Mouse (Mus musculus): ENCODE results near the gene Zpbp2.
A peak's percentile ranks its signal among the peaks of the same experiment; 100 is the strongest.

Zpbp2 gene

DNA sequence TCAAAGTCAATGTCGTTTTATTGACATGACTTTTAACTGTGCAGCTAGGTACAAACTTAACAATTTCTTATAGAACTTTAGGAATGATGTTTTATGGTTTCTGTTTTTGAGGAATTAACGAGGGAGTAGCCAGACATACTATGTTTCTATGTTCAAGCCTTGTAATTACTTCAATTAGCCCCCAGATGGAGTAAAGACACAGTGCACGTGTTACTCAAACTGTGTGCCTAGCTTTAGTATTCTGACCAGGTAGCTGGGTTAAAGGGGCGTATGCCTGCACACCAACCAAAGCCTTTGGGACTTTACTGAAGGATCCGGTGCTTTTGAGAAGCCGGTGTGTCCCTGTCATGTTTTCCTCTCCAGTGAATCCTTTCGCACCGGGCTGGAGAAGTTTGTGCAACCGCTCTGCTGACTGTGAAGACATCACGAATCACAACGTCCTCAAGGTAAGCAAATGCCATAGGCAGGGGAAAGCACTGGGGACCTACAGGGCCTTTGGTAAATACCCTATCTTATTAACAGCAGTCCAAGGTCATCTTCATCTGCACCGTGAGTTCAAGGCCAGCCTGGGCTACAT is 4.3 kb downstream of the Zpbp2 start:
- DNase-seq (ENCODE audit: low spot score in 2 of 2), result no peak

DNA sequence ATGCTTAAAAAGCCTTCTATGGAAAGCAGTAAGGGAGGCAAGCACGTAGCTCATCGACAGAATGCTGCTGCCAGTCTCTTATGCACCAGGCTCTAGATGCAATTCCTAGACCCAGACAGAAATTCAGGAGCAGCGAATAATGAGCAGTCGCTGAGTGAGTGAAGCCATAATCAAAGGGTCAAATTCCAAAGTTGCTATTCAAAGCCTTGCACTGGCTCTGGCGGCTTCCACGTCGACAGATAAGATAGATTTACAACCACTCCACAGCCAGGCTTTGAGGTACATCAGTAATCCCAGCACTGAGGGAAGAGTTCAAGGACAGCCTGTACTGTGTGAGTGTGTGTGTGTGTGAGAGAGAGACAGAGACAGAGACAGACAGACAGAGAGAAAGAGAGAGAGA is 10.0 kb downstream of the Zpbp2 start:
- no peak for DNase-seq (ENCODE audit: low spot score in 2 of 2)

DNA sequence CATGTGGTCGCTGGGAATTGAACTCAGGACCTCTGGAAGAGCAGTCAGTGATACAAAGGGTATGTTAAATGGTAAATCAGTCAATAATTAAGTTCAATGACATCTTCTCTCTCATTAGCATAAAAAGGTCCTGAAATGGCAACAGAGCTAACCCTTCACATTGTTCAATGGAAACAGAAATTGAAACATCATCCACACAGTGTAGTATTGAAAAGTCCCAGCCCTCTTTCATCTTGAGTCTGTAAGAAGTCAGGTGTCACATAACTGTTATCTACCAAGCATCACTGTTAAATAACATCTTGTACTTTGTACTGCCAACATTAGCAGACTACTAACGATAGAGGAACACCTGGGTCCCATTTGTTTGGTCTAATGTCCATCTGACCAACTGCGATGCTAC is 12.1 kb downstream of the Zpbp2 start:
- no peak for DNase-seq (ENCODE audit: low spot score in 2 of 2)

DNA sequence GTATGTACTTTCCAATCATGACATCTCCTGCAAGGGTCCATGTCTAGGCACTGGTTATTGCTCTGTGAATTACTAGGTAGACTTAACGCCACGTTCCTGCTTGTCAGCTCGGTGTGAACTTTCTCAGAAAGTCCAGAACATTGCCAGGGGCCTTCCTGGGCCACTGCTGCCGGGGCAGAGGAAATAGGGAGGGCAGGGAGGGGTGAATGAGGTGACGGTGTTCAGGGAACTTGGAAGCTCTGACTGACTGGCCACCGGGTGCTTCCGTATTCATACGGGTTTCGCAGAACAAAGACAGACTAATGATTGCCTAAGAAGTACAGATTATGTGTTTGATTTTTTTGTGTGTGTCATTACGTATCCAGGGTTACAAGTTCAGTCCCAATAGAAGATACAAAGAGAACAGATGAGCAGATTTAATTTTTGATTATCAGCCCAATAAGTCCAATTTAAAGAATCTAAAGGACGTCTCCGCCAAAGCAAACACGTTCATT is 13.1 kb downstream of the Zpbp2 start:
- DNase-seq (ENCODE audit: low spot score in 2 of 2), result no peak

- DNase-seq (ENCODE audit: low spot score in 2 of 2), result no peak
Measured at GRCm38 (mm10) chr11:98568326-98568725, 17.4 kb downstream of the Zpbp2 start.

GRCm38 (mm10) chr11:98569461-98569860 is 18.6 kb downstream of the Zpbp2 start:
- DNase-seq (ENCODE audit: low spot score in 2 of 2), result no peak

- DNase-seq (ENCODE audit: low spot score in 2 of 2), result no peak
Measured at GRCm38 (mm10) chr11:98577776-98578175, 26.9 kb downstream of the Zpbp2 start.

DNA sequence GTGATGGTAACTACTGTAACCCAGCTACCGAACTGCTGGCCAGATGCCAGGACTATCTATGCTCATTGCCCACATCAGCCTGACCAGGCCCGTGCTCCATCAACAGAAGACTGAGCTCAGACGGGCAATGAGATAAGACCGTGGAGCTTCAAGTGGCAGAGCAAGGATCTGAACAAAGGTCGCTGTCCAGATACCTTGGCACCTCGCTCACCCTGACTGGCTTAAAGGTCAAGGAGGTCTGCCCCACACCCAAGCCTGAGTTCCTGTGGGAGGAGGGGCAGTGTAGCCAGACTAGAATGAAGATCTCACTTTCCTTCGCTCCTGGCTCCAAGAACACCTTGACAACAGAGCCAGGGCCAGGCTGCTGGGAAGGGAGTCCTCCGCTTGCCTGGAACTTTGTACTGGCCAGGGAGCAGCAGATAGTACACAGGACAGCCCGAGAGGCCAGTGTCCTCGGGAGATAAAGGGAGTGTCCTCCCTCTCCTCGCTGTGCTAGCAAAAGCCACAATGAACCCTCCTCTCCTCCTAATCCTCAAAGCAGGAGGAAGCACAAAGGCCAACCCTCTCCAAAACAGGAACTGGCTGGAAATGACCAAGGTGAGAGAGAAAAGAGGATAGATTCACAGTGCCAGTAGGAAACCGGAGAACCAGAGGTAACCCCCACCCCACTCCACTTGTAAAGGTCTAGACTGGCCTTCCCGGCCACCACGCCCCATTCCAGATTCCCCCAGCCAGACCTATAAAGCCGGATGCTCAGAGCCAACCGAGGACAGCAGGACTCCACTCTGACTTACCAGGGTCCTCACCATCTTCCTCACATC is 29.6 kb downstream of the Zpbp2 start:
- no peak for DNase-seq (ENCODE audit: low spot score in 2 of 2)

DNA sequence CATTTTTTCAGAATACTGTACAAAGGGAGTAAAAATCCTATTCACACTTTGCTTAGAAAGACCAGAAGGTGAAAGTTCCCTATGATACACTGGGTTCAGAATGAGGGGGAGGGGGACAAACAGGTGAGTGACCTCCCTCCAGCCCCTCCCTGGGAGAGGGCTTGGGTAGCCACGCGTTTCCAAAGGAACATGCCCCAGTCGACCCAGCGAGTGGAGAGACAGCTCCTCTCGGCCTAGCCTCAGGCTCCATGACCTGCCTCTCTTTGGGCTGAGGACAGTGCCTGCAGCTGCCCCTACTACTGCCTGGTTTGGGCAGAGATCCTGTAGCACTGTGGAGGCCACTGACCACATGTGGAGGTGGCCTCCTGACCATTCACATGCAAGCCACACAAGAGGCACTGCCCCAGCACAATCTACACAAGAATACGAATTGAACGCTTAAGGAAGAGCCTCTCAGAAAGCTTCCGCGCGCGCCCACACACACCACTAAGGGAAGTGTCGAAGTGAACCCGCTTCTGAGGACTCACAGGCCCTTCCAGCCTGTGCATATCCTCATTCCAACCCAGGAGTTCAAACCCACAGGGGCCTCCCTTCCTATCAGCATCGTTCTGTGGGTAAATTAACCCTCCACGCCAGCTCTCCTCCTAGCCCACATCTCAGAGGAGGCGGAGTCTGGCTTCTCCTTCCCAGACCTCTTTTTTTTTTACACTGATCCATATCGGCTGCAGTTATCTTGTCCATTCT is 30.6 kb downstream of the Zpbp2 start:
- no peak for DNase-seq (ENCODE audit: low spot score in 2 of 2)

DNA sequence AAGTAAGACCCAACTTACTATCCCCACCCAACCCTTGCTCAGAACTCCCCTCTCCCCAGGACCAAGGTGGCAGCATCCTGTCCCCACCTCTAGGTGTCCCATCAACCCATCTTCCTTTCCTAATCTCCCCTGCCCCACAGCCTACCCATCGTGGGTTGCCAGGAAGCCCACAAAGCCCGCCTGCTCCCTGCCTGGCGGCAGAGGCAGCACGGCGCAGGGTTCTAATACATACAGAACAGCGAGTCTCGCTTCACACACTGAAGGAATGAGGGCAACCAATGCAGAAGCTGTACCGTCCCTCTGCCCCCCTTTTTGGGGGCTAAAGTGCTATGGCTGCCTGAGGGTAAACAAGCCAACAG is 31.1 kb downstream of the Zpbp2 start:
- no peak for DNase-seq (ENCODE audit: low spot score in 2 of 2)

DNA sequence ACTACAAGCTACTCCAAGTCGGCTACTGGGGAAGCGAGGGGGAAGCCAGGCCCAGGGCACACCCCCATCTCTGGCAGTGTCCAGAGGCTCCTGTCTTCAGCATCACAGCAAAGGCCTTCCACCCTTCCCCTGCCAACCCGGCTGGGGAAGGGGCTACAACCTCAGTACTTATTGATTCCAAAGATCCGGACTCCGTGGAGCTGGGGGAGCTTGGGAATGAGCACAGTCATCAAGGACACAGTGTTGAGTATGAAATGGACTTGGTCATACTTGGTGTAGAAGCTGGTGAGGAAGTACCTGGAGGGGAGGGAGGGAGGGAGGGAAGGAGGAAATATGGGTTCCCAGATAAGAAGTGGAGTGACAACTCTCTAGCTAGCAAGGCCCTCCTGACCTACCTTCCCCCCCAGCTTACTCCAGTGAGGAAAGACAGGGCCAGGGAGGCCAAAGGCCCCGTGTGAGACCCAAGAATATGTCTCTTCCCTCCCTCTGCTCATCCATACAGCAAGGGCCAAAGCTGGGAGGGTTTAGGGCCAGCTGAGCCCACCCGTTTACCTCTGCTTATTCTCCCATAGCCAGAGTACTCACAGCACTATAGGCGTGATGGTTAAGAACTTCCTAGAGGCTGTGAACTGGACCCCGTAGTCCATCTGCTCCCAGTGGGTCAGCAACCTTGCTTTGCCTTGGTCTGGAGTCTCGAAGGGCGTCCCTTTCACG is 31.8 kb downstream of the Zpbp2 start:
- DNase-seq (ENCODE audit: low spot score in 2 of 2), result no peak

DNA sequence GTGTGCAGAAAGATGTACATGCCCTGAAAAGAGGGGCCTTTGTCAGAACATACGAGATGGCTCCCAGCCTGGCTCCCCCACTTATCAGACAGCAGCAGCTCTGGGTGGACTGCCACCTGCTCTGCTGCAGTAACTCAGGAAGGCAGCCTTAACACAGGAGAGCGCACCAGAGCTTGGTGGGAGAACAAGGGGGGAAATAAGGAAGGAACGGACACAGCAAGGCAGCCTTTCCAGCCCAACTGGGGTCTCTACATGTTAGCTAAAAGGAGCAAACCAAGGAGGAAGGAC is 32.3 kb downstream of the Zpbp2 start:
- no peak for DNase-seq (ENCODE audit: low spot score in 2 of 2)

DNA sequence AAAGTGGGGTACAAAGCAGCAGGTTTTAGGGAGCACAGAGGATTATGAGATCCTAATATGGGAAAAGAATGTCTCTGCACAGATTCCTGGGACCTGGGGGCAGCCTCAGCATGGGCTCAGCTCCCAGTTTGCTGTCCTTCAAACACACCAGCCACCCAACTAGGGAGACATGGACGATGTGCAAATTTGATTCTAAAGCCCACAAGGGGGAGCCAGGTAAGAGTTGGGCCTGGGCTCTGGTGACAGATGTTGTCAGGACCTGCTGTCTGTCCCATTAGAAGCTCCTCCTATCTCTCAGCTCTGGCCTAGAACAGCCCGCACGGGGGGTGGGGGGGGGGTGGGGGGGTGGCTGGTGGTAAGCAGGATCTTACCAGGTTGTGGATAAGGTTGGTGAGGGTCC is 32.7 kb downstream of the Zpbp2 start:
- DNase-seq (ENCODE audit: low spot score in 2 of 2), result no peak

DNA sequence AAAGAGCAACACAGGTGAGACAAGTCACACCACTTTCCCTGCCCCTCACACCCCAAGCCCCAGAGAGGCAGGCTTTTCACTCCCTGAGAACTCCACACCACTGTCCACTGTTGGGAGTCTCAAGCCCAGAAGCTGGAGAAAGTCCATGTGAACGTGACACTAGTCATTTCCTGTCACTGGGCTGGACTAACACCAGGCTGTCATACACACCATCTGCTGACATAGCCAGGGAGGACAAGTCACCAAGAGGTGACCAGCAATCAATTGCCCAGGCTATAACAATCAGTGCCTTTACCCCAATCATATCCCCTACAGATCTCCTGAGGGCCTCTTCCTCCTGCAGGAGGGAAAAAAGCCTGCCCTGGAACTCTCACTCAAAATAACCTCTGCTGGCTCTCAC is 33.2 kb downstream of the Zpbp2 start:
- no peak for DNase-seq (ENCODE audit: low spot score in 2 of 2)

DNA sequence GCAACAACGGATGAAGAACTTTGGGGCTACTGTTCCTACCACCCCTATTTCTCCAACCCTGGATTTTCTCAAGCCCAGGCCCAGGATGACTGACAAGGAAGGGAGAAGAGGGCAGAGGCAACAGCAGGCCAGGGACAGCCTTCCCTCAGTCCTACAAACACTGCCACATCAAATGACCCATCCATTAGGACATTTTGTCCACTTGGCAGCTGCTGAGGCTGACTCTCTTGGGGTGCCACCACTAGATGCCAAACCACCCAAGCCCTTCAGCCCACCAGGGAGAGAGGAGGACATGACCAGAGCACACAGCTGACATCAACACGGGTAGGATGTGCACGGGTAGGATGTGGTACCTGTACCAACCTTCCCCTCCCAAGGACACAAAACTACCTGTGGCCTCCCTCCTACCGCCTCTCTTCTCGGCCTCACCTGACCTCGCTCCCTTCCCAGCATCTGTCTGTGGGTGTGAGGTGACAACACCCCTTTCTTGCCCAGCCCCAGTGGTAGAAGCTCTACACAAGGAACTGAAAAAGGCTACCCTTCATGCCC is 33.8 kb downstream of the Zpbp2 start:
- no peak for DNase-seq (ENCODE audit: low spot score in 2 of 2)

DNA sequence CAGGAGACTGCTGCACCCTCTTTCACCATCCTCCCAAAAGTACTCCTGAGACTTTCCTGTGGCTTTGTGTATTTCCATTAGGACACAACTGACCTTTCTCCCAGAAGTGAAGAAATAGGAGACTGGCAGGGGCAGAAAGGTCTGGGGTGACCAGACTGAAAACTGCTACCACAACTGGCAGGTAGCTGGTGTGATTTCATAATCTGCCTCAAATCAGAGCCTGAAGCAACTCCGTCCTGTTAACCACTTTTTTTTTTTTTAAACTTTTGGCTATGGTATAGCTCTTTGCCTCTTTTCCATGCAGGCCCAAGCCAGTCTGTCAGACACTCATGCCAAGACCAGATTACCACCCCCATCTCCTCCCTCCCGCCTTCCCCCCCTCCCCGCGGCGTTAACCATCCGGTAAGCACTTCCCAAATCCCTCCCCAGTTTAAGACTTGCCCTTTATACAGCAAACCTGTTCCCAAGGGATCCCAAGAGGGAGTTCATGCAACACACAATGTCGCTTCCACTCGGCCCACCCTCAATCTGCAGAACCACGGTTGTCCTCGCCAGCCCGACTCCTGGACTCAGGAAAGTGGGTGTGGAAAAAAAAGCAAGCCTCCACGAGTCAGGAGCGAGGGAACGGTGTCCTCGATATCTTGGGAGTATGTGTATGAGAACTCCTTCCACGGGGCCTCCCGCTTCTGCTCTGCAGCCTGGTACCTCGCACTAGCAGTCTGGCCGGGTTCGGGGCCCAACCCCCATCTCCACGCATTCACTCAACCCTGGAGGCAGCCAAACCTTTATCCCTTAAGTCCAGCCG is 35.4 kb downstream of the Zpbp2 start:
- DNase-seq (ENCODE audit: low spot score in 2 of 2), result peak in 1 of 2 experiments; percentile 64

- DNase-seq (ENCODE audit: low spot score in 2 of 2), result peak; percentile 99
Measured at GRCm38 (mm10) chr11:98586892-98587563, 36.1 kb downstream of the Zpbp2 start, which contains the start of gene Ormdl3. TSS of gene Ormdl3 (minus strand) at chr11:98587368.

- peak; percentile 59 to 76 for DNase-seq (ENCODE audit: low spot score in 2 of 2)
Measured at GRCm38 (mm10) chr11:98587684-98588546, 37.0 kb downstream of the Zpbp2 start.

- no peak for DNase-seq (ENCODE audit: low spot score in 2 of 2)
Measured at GRCm38 (mm10) chr11:98588833-98589281, 38.0 kb downstream of the Zpbp2 start.

Data from right cerebral cortex, postnatal 10 days (tissue).